Mouse (Mus musculus): ENCODE measurements around the gene Arx. TPM values are rescaled to one million over a fixed set of nuclear protein-coding genes. Genes with fewer than 3 reads are reported as not detected.

Arx gene
- polyA plus RNA-seq, 1 experiment from 2014 or later = 13.9 TPM

DNA sequence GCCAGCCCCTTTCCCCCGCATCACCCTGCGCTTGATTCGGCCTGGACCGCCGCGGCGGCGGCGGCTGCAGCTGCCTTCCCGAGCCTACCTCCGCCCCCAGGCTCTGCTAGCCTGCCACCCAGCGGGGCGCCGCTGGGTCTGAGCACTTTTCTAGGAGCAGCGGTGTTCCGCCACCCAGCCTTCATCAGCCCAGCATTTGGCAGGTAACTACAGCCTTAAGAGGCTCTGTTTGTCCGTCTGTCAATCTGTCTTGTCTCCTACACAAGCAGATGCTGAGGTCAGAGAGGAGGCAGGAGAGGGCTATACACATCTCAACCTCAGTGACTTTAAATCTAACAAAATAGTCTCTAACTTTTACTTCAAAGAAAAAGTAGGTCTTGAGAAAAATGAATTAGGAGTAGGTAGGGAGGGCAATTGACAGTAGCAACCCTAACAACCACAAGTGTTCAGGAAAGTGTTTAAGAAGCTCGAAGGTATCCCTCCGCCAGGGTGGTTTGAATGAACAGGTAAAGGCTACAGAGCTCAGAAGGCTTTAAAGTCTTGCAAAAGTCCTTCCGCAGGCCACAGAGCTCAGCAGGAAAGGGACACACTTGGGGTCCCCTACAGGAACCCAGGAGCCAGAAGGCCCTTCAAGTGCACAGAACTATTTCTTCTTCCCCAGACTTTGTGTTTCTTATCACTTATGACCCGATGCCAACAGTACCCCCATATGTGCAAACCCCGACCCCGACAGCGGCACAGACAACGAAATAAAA lies 8.7 kb downstream of the Arx start:
- Histone ChIP-seq H3K9ac (replicated peaks) (no peak overlapping the region), H3K27ac (replicated peaks) (no peak overlapping the region), H3K4me2 (replicated peaks) (peak overlapping the region; percentile 19; the same call in 1 of the 2 replicates), H3K4me3 (0 out of 2 replicates have a peak overlapping the region, but pooled peaks have one; percentile 7), H3K36me3 (no peaks in the 10 kb centered on the region), H3K9me3 (no peaks in the 10 kb centered on the region), H3K4me1 (peaks cover 14% of the 10 kb centered on the region; the same call in 1 of the 2 replicates), H3K27me3 (peaks cover 88% of the 10 kb centered on the region)
- ATAC-seq (ENCODE audit: low FRiP score, low read depth) = no peak
- 29% methylated on average over 25 of the region's 25 CpGs for WGBS

GRCm38 (mm10) chrX:93295819-93296218 lies 9.6 kb downstream of the Arx start:
- Histone ChIP-seq H3K4me3 (no peak overlapping the region), H3K36me3 (no peaks in the 10 kb centered on the region), H3K27me3 (peaks cover 88% of the 10 kb centered on the region), H3K27ac (replicated peaks) (no peak overlapping the region), H3K9me3 (no peaks in the 10 kb centered on the region), H3K4me1 (peaks cover 17% of the 10 kb centered on the region; the same call in 1 of the 2 replicates), H3K4me2 (replicated peaks) (no peak overlapping the region), H3K9ac (replicated peaks) (no peak overlapping the region)
- ATAC-seq (ENCODE audit: low FRiP score, low read depth) = no peak
- 22% methylated on average over 5 of the region's 5 CpGs for WGBS

GRCm38 (mm10) chrX:93297001-93297441 lies 10.8 kb downstream of the Arx start:
- Histone ChIP-seq H3K9me3 (no peaks in the 10 kb centered on the region), H3K4me3 (peak overlapping the region; percentile 24), H3K4me2 (replicated peaks) (peak overlapping the region; percentile 43), H3K4me1 (peaks cover 17% of the 10 kb centered on the region; the same call in 1 of the 2 replicates), H3K36me3 (no peaks in the 10 kb centered on the region), H3K9ac (replicated peaks) (no peak overlapping the region), H3K27me3 (peaks cover 86% of the 10 kb centered on the region), H3K27ac (replicated peaks) (peak overlapping the region; percentile 30; the same call in 1 of the 2 replicates)
- peak; percentile 44 for ATAC-seq (ENCODE audit: low FRiP score, low read depth)
- 14% methylated on average over 40 of the region's 40 CpGs for WGBS

- H3K36me3 ChIP-seq = no peaks in the 10 kb centered on the region
- peaks cover 82% of the 10 kb centered on the region for H3K27me3 ChIP-seq
- peak overlapping the region; percentile 36 for H3K4me2 ChIP-seq (replicated peaks)
- ATAC-seq (ENCODE audit: low FRiP score, low read depth) = no peak
- no peak overlapping the region for H3K9ac ChIP-seq (replicated peaks)
- 0 out of 2 replicates have a peak overlapping the region, but pooled peaks have one; percentile 12 for H3K4me3 ChIP-seq
- H3K9me3 ChIP-seq = no peaks in the 10 kb centered on the region
- H3K4me1 ChIP-seq = peaks cover 17% of the 10 kb centered on the region; the same call in 1 of the 2 replicates
- no peak overlapping the region; the same call in 1 of the 2 replicates for H3K27ac ChIP-seq (replicated peaks)
- WGBS = 37% methylated on average over 31 of the region's 43 CpGs
Measured at GRCm38 (mm10) chrX:93299046-93299626, 12.9 kb downstream of the Arx start.

- no peak for ATAC-seq (ENCODE audit: low FRiP score, low read depth)
- H3K4me3 ChIP-seq = no peak overlapping the region
- no peaks in the 10 kb centered on the region for H3K36me3 ChIP-seq
- no peaks in the 10 kb centered on the region for H3K9me3 ChIP-seq
- H3K4me1 ChIP-seq = peaks cover 17% of the 10 kb centered on the region; the same call in 1 of the 2 replicates
- H3K4me2 ChIP-seq (replicated peaks) = no peak overlapping the region
- peaks cover 79% of the 10 kb centered on the region for H3K27me3 ChIP-seq
- WGBS = 13% methylated on average over 6 of the region's 6 CpGs
- H3K27ac ChIP-seq (replicated peaks) = no peak overlapping the region; the same call in 1 of the 2 replicates
- H3K9ac ChIP-seq (replicated peaks) = no peak overlapping the region
Measured at GRCm38 (mm10) chrX:93299771-93300170, 13.5 kb downstream of the Arx start.

GRCm38 (mm10) chrX:93300183-93300815 lies 14.1 kb downstream of the Arx start:
- H3K4me3 ChIP-seq = no peak overlapping the region
- no peaks in the 10 kb centered on the region for H3K9me3 ChIP-seq
- no peak overlapping the region for H3K4me2 ChIP-seq (replicated peaks)
- no peak overlapping the region for H3K9ac ChIP-seq (replicated peaks)
- no peak for ATAC-seq (ENCODE audit: low FRiP score, low read depth)
- peaks cover 17% of the 10 kb centered on the region; the same call in 1 of the 2 replicates for H3K4me1 ChIP-seq
- 16% methylated on average over 10 of the region's 10 CpGs for WGBS
- no peaks in the 10 kb centered on the region for H3K36me3 ChIP-seq
- H3K27me3 ChIP-seq = peaks cover 74% of the 10 kb centered on the region
- no peak overlapping the region for H3K27ac ChIP-seq (replicated peaks)

DNA sequence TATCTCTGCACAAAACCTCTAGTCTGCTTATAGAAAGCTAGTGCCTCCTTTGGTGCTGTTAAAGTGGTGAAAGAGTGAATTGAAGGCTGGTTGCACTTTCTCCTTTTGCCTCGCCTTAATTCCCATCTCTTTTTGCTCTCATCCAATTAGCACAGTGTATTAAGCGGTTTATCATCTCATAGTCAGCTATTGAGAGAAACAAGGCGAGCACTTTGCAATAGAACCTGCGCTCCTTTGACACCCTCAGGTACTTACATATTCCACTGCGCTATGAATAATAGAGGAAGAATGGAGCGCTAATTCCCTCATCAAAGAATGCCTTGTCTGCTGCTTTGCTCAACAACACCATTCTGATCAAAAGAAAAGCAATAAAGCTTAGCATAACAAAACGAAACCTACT lies 15.6 kb downstream of the Arx start:
- Histone ChIP-seq H3K9ac (replicated peaks) (no peak overlapping the region), H3K27ac (replicated peaks) (no peak overlapping the region), H3K4me1 (peaks cover 14% of the 10 kb centered on the region; the same call in 1 of the 2 replicates), H3K9me3 (no peaks in the 10 kb centered on the region), H3K27me3 (peaks cover 72% of the 10 kb centered on the region), H3K36me3 (no peaks in the 10 kb centered on the region), H3K4me2 (replicated peaks) (no peak overlapping the region), H3K4me3 (no peak overlapping the region)
- 12% methylated on average over 7 of the region's 7 CpGs for WGBS
- ATAC-seq (ENCODE audit: low FRiP score, low read depth) = peak; percentile 27; the same call in 1 of the 2 replicates

- ATAC-seq (ENCODE audit: low FRiP score, low read depth) = no peak
- Histone ChIP-seq H3K27me3 (peaks cover 48% of the 10 kb centered on the region), H3K9me3 (no peaks in the 10 kb centered on the region), H3K36me3 (no peaks in the 10 kb centered on the region), H3K4me3 (no peak overlapping the region), H3K4me2 (replicated peaks) (no peak overlapping the region), H3K9ac (replicated peaks) (no peak overlapping the region), H3K4me1 (no peaks in the 10 kb centered on the region), H3K27ac (replicated peaks) (no peak overlapping the region)
- 90% methylated on average over 7 of the region's 7 CpGs for WGBS
Measured at GRCm38 (mm10) chrX:93305780-93306179, 19.5 kb downstream of the Arx start.

DNA sequence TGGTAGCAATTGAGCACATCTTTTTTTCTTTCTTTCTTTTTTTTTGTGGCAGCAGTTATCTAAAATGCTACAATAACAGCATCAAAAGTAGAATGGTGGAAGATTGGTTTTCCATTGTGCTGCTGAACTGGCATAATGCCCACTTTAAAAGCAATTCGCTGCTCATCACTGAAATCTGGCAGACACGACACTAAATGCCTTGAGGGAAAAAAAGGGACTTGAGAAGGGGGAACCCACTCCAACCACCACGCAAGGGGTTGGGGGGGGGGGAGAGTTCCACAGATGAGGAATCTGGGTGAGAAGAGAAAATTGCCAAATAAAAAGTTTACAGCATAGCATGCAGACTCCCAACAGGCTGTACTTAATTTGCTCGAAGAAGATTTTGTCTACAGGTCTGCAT lies 31.3 kb downstream of the Arx start:
- 64% methylated on average over 4 of the region's 4 CpGs for WGBS
- H3K27ac ChIP-seq (replicated peaks) = no peak overlapping the region

GRCm38 (mm10) chrX:93319979-93320378 lies 33.7 kb downstream of the Arx start:
- WGBS = 89% methylated on average over 2 of the region's 2 CpGs

More for the DNA sequence above, 31.3 kb downstream of the Arx start:
- Histone ChIP-seq H3K4me1 (no peaks in the 10 kb centered on the region), H3K36me3 (no peaks in the 10 kb centered on the region), H3K4me2 (replicated peaks) (no peak overlapping the region), H3K27me3 (no peaks in the 10 kb centered on the region), H3K9ac (replicated peaks) (no peak overlapping the region), H3K4me3 (no peak overlapping the region), H3K9me3 (no peaks in the 10 kb centered on the region)
- ATAC-seq (ENCODE audit: low FRiP score, low read depth) = no peak

GRCm38 (mm10) chrX:93321336-93321735 lies 35.1 kb downstream of the Arx start:
- Histone ChIP-seq H3K9ac (replicated peaks) (no peak overlapping the region), H3K4me2 (replicated peaks) (no peak overlapping the region), H3K36me3 (no peaks in the 10 kb centered on the region), H3K4me1 (no peaks in the 10 kb centered on the region), H3K9me3 (no peaks in the 10 kb centered on the region), H3K4me3 (no peak overlapping the region), H3K27ac (replicated peaks) (no peak overlapping the region), H3K27me3 (no peaks in the 10 kb centered on the region)
- WGBS = 78% methylated on average over 1 of the region's 1 CpGs
- no peak for ATAC-seq (ENCODE audit: low FRiP score, low read depth)

More at GRCm38 (mm10) chrX:93319979-93320378, 33.7 kb downstream of the Arx start:
- H3K9me3 ChIP-seq = no peaks in the 10 kb centered on the region
- no peaks in the 10 kb centered on the region for H3K36me3 ChIP-seq
- no peaks in the 10 kb centered on the region for H3K4me1 ChIP-seq
- no peak overlapping the region for H3K27ac ChIP-seq (replicated peaks)
- H3K27me3 ChIP-seq = no peaks in the 10 kb centered on the region
- no peak overlapping the region for H3K4me2 ChIP-seq (replicated peaks)
- H3K4me3 ChIP-seq = no peak overlapping the region
- ATAC-seq (ENCODE audit: low FRiP score, low read depth) = no peak
- H3K9ac ChIP-seq (replicated peaks) = no peak overlapping the region

All from midbrain, embryonic 12.5 days (tissue).